Mouse (Mus musculus) liver, adult 2 months (tissue): ENCODE results near the gene Asl.

ENCODE experiments used
- CTCF ChIP-seq: fragments of 200-500 bp; IDR thresholded peaks from 2 replicates; pipeline ENCODE4 v1.5.1; 2011; ENCODE audit warnings: low read depth, low read length, control low read depth
- POLR2A ChIP-seq: fragments of 200-500 bp; IDR thresholded peaks from 2 replicates; pipeline ENCODE4 v1.6.1; 2011; ENCODE audit warnings: low read length, control low read depth; ENCODE audit not compliant: insufficient read depth; ENCODE audit errors: extremely low read depth

DNA sequence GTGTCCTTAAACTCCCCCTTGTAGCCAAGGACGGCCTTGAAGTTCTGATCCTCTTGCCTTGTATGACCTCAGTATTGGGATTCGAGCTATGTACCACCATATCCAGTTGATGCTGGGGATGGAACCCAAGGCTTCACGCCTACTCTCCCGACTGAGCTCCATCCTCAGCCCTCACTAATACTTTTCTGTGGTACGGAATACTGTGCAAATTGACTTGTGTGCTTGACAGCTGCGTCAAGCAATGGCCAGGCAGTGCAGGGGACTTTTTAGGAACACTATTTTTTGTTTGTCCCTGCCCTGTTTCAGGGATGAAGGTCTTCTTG is 49.7 kb upstream of the Asl start:
- TF ChIP-seq CTCF (no peak), POLR2A (no peak)
